ENCODE assay signal across 17 mouse cellular contexts in genomic region chr11:105261601-105262351, GRCm38 (mm10). TPM values are rescaled to one million over a fixed set of nuclear protein-coding genes. Genes with fewer than 3 reads are reported as not detected.
DNase-seq lines count a peak whose midpoint lies in the region; ATAC-seq and TF ChIP-seq lines count a peak whose summit lies in the region.
"Had no signal": no experiment of that assay in that cellular context is flagged by ENCODE, and none has a peak within 500 bp of the region (broad histone marks: within the 10 kb centered on the region; RNA-seq: fewer than 3 reads in every experiment).

No protein-coding gene starts in this region.

- H3K79me2 ChIP-seq in heart, adult 2 months (replicated peaks; ENCODE audit: control insufficient read depth, insufficient read depth, low read length) = no peaks in the 10 kb centered on the region; the same call in 1 of the 2 replicates

- DNase-seq in heart, postnatal 0 days (ENCODE audit: low spot score) = peak; percentile 26
- no peak for DNase-seq in heart, adult 2 months
- no peak for DNase-seq in neural tube, embryonic 10.5 days (ENCODE audit: extremely low spot score, low spot score)
- no peak for DNase-seq in layer of hippocampus, adult 9-11 months
- DNase-seq in left cerebral cortex, postnatal 10 days (ENCODE audit: extremely low spot score in 1 of 2, low spot score in 2 of 2) = no peak
- DNase-seq: cerebellum, postnatal 14 days; gastrocnemius, adult 2 months; kidney, postnatal 14 days; liver; thymus, postnatal 14 days had no signal

- TF ChIP-seq CTCF in heart, postnatal 0 days (IDR thresholded peaks at IDR 0.05; ENCODE audit: low read depth) = no peak
- no peak for TF ChIP-seq CTCF in heart, adult 2 months (IDR thresholded peaks at IDR 0.05)

- H3K4me1 ChIP-seq in heart, postnatal 0 days (ENCODE audit: control insufficient read depth, insufficient read depth) = no peaks in the 10 kb centered on the region
- H3K4me1 ChIP-seq in heart, adult 2 months (ENCODE audit: control insufficient read depth, insufficient read depth, low read length) = no peaks in the 10 kb centered on the region
- peaks cover 17% of the 10 kb centered on the region for H3K4me1 ChIP-seq in neural tube, embryonic 13.5 days (replicated peaks)
- peaks cover 7% of the 10 kb centered on the region; the same call in 1 of the 2 replicates for H3K4me1 ChIP-seq in limb, embryonic 12.5 days (replicated peaks)
- H3K4me1 ChIP-seq: intestine, embryonic 15.5 days; lung, embryonic 15.5 days had no signal

- H3K4me2 ChIP-seq in heart, postnatal 0 days (ENCODE audit: low read depth, low read length) = no peak overlapping the region
- H3K4me2 ChIP-seq in neural tube, embryonic 13.5 days = no peak overlapping the region
- H3K4me2 ChIP-seq in limb, embryonic 12.5 days = no peak overlapping the region
- H3K4me2 ChIP-seq: intestine, embryonic 15.5 days; lung, embryonic 15.5 days had no signal

- no peak for TF ChIP-seq POLR2A in heart, adult 2 months (IDR thresholded peaks at IDR 0.05; ENCODE audit: insufficient read depth, low read depth, low read length)

- TF ChIP-seq EP300 in heart, postnatal 0 days (IDR thresholded peaks at IDR 0.05; ENCODE audit: low read depth) = no peak
- no peak for TF ChIP-seq EP300 in heart, adult 2 months (IDR thresholded peaks at IDR 0.05; ENCODE audit: insufficient read depth, low read depth, low read length)

- ATAC-seq in heart, postnatal 0 days (ENCODE audit: insufficient read depth, low read depth) = no peak
- peak; percentile 47; the same call in 1 of the 2 replicates for ATAC-seq in neural tube, embryonic 13.5 days (ENCODE audit: low read depth)
- ATAC-seq in limb, embryonic 12.5 days (ENCODE audit: insufficient number of reproducible peaks, insufficient read depth, low FRiP score, low TSS enrichment, low read depth) = no peak
- ATAC-seq: forebrain, embryonic 14.5 days; intestine, embryonic 15.5 days had no signal

- H3K36me3 ChIP-seq in heart, postnatal 0 days (replicated peaks; ENCODE audit: control insufficient read depth, insufficient read depth, low read length) = peaks cover 64% of the 10 kb centered on the region
- H3K36me3 ChIP-seq in heart, adult 2 months (ENCODE audit: control insufficient read depth, insufficient read depth, low read length) = peaks cover 20% of the 10 kb centered on the region
- H3K36me3 ChIP-seq in neural tube, embryonic 13.5 days = peaks cover 50% of the 10 kb centered on the region
- H3K36me3 ChIP-seq in limb, embryonic 12.5 days = peaks cover 71% of the 10 kb centered on the region

- no peak overlapping the region for H3K4me3 ChIP-seq in heart, postnatal 0 days (ENCODE audit: low read depth, low read length)
- no peak overlapping the region for H3K4me3 ChIP-seq in heart, adult 2 months
- H3K4me3 ChIP-seq in neural tube, embryonic 13.5 days = no peak overlapping the region
- no peak overlapping the region for H3K4me3 ChIP-seq in limb, embryonic 12.5 days (replicated peaks)
- H3K4me3 ChIP-seq: gastrocnemius, adult 2 months; intestine, embryonic 15.5 days; lung, embryonic 15.5 days had no signal

- H3K9ac ChIP-seq in heart, postnatal 0 days (replicated peaks; ENCODE audit: low read depth, low read length) = no peak overlapping the region
- H3K9ac ChIP-seq in heart, adult 2 months (ENCODE audit: low read depth, low read length) = no peak overlapping the region
- H3K9ac ChIP-seq in neural tube, embryonic 13.5 days = no peak overlapping the region
- no peak overlapping the region for H3K9ac ChIP-seq in limb, embryonic 12.5 days (replicated peaks)
- H3K9ac ChIP-seq: intestine, embryonic 15.5 days; lung, embryonic 15.5 days had no signal

- no peak overlapping the region for H3K27ac ChIP-seq in heart, postnatal 0 days (ENCODE audit: low read depth)
- no peak overlapping the region for H3K27ac ChIP-seq in heart, adult 2 months
- H3K27ac ChIP-seq in neural tube, embryonic 13.5 days (replicated peaks) = peak overlapping the region; percentile 82
- H3K27ac ChIP-seq in limb, embryonic 12.5 days = peak overlapping the region; percentile 45; the same call in 1 of the 2 replicates
- H3K27ac ChIP-seq: gastrocnemius, adult 2 months; intestine, embryonic 15.5 days; lung, embryonic 15.5 days; stomach, postnatal 0 days had no signal

- H3K27me3 ChIP-seq in heart, postnatal 0 days (ENCODE audit: control insufficient read depth, insufficient read depth, low read length) = no peaks in the 10 kb centered on the region
- H3K27me3 ChIP-seq in heart, adult 2 months (ENCODE audit: control insufficient read depth, insufficient read depth, low read length) = no peaks in the 10 kb centered on the region
- no peaks in the 10 kb centered on the region for H3K27me3 ChIP-seq in neural tube, embryonic 13.5 days
- H3K27me3 ChIP-seq in limb, embryonic 12.5 days = no peaks in the 10 kb centered on the region
- H3K27me3 ChIP-seq: intestine, embryonic 15.5 days; lung, embryonic 15.5 days had no signal

- WGBS in heart, postnatal 0 days = 66% methylated on average over 4 of the region's 4 CpGs
- WGBS in heart, adult 2 months = 55% methylated on average over 4 of the region's 4 CpGs
- WGBS in neural tube, embryonic 13.5 days = 77% methylated on average over 4 of the region's 4 CpGs
- WGBS in limb, embryonic 12.5 days = 63% methylated on average over 4 of the region's 4 CpGs

- intact Hi-C loops in heart, adult 2 months (cut with DNase I) = no loop called here
- intact Hi-C loops in left cerebral cortex, postnatal 10 days (cut with DNase I) = no loop called here

- H3K9me3 ChIP-seq in heart, postnatal 0 days (replicated peaks; ENCODE audit: control insufficient read depth, low read length) = no peaks in the 10 kb centered on the region
- H3K9me3 ChIP-seq in neural tube, embryonic 13.5 days = no peaks in the 10 kb centered on the region
- H3K9me3 ChIP-seq in limb, embryonic 12.5 days = no peaks in the 10 kb centered on the region
- H3K9me3 ChIP-seq: intestine, embryonic 15.5 days; lung, embryonic 15.5 days had no signal

RNA-seq across cellular contexts. Expression of gene Mrc2, which starts 30.7 kb away (rescaled TPM):
- 22.6 and 32.2 TPM in 2 replicates for total RNA-seq in heart, postnatal 0 days (2014; rRNA removed; ENCODE audit: low replicate concordance)
- 3.0 and 3.1 TPM in 2 replicates for polyA plus RNA-seq in heart, postnatal 0 days (2015; fragmentation: Nextera tagmentation; extraction: Ambion mirVana)
- 10 to 100 TPM; 13.9 to 17.5 TPM for total RNA-seq in heart, adult 2 months (2021)
- polyA plus RNA-seq in heart, adult 2 months (2012; rRNA removed) = 11.2 and 14.5 TPM in 2 replicates
- 5.0 and 5.7 TPM in 2 replicates for polyA plus RNA-seq in neural tube, embryonic 13.5 days (2015; fragmentation: Nextera tagmentation; extraction: Ambion mirVana)
- polyA plus RNA-seq in limb, embryonic 12.5 days (2016; fragmentation: Nextera tagmentation; extraction: Ambion mirVana) = 35.0 and 37.3 TPM in 2 replicates
- 10 to 100 TPM in 1 of 2 experiments, 1 to 10 TPM in 1; 8.5 to 11.2 TPM for total RNA-seq in left cerebral cortex, postnatal 10 days (2021)
- total RNA-seq: megakaryocyte-erythroid progenitor cell, adult 5-6 weeks had no signal

Comparison
In these comparisons a context has a peak if more than half of its experiments do, and no peak if none do; other contexts are left out.
1. H3K27ac ChIP-seq: peak in neural tube, embryonic 13.5 days (single experiment) and limb, embryonic 12.5 days (single experiment); none in heart, postnatal 0 days (single experiment) and heart, adult 2 months (single experiment).